Mouse (Mus musculus): ENCODE measurements around the gene Jag1.

Jag1 gene

DNA sequence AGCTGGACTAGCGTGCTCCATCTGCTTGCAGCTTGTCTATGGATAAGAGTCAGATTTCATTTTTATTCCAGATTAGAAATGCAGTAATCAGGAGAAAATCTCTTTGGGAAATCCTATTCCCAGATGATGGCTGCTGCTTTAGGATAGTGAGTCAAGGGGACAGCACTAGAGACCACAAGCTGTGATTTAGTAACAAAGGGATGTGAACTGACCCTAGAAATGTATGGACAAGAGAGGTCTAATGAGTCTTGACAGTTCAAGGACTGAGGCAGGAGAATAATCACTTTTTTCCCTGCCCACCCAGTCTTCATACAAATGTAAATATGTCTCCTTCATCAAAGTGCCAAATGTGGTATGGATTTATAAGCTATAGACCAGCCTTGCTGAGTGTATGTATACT lies 52.6 kb downstream of the Jag1 start:
- no peak for DNase-seq (ENCODE audit: low read depth, low spot score)

DNA sequence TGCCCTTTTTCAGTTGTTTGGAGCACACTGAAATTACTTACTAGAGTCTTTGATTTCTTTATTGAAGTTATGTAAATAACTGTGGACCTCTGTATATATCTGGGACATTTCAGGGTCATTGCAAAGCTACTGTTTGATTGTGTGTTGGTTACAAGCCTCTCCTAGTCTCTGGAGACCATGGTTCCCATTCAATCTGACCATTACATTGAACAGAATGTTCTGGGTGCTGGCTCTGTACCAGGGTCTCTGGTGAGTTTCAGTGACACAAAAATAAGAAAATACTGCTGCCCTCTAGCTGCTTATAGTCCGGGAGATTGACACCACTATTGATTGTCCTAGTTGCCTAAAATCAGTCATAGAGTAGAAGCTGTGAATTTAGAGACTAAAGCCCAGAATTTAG lies 66.5 kb downstream of the Jag1 start:
- no peak for DNase-seq (ENCODE audit: low read depth, low spot score)

DNA sequence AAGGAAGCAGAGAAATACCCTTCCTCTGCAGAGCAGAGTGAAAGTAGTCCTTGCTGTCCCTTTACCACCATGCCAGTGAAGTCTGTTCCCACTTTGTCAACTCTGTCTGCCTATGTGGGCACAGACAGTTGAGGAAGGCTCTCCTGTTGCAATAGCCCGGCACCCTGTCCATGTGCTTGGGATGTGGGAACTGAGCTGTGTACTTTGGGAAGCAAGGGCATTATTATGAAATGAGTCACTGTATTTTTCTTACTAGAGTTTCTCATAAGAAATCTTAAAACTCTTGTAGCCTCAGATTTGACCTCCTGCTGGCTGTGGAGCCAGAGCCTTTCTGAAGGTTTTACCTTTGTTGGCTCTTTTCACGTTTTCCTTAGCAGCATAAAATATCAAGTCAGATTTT lies 67.1 kb downstream of the Jag1 start:
- DNase-seq (ENCODE audit: low read depth, low spot score) = no peak

DNA sequence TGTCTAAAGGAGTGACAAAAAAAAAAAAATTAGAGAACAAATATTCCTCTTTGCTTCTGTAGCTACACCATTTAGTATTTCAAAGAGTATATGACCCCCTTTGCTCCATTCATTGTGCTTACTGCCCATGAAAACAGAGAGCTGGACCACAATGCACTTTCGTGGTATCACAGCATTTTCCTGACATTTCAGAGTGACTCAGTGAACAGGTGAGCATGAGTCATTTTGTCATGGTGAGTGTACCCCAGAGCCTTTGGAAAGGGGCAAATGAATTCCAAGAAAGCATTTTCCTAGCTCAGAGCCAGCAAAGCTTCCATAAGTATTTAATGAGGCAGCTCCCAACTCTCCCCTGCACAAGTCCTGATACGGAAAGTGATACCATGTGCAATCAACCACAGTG lies 72.3 kb downstream of the Jag1 start:
- DNase-seq (ENCODE audit: low read depth, low spot score) = no peak

Measured in embryo, embryonic 11.5 days (tissue).